Mouse (Mus musculus) intestine, postnatal 0 days (tissue): ENCODE measurements around the gene Gart. TPM values are rescaled to one million over a fixed set of nuclear protein-coding genes. Genes with fewer than 3 reads are reported as not detected.

Source experiments
- ATAC-seq: fragments of 200-750 bp; cut with Nextera tagmentation; 2 replicates; pipeline ENCODE4 v1.8.0; 2017; ENCODE audit warnings: mild to moderate bottlenecking, moderate TSS enrichment, moderate library complexity
- H3K27ac ChIP-seq: fragments of 300-500 bp; sonication (generic); 2 replicates; pipeline ENCODE4 v1.5.1; 2014; ENCODE audit warnings: mild to moderate bottlenecking, low read depth, low read length, moderate library complexity
- H3K27me3 ChIP-seq: fragments of 300-500 bp; sonication (generic); replicated peaks from 2 replicates; pipeline ENCODE4 v1.6.1; 2014; ENCODE audit warnings: low read length, mixed read lengths; ENCODE audit not compliant: control insufficient read depth, insufficient read depth
- H3K36me3 ChIP-seq: fragments of 300-500 bp; sonication (generic); 2 replicates; pipeline ENCODE4 v1.6.1; 2014; ENCODE audit warnings: mild to moderate bottlenecking, moderate library complexity; ENCODE audit not compliant: control insufficient read depth, insufficient read depth
- H3K4me1 ChIP-seq: fragments of 300-500 bp; sonication (generic); replicated peaks from 2 replicates; pipeline ENCODE4 v1.6.1; 2014; ENCODE audit warnings: antibody characterized with exemption, low read length, mixed read lengths; ENCODE audit not compliant: control insufficient read depth, insufficient read depth
- H3K4me2 ChIP-seq: fragments of 300-500 bp; sonication (generic); replicated peaks from 2 replicates; pipeline ENCODE4 v1.6.1; 2014; ENCODE audit warnings: low read depth, mild to moderate bottlenecking, moderate library complexity
- H3K4me3 ChIP-seq: fragments of 300-500 bp; sonication (generic); 2 replicates; pipeline ENCODE4 v1.5.1; 2014; ENCODE audit warnings: low read depth, low read length
- H3K9ac ChIP-seq: fragments of 300-500 bp; sonication (generic); 2 replicates; pipeline ENCODE4 v1.6.1; 2014; ENCODE audit warnings: mild to moderate bottlenecking, low read depth, low read length
- H3K9me3 ChIP-seq: fragments of 300-500 bp; sonication (generic); 2 replicates; pipeline ENCODE4 v1.6.1; 2016; ENCODE audit warnings: mixed run types; ENCODE audit not compliant: control insufficient read depth
- CTCF ChIP-seq: sonication (generic); IDR thresholded peaks from 2 replicates; pipeline ENCODE4 v1.5.1; 2016; ENCODE audit warnings: low read depth, mild to moderate bottlenecking, control low read depth, antibody characterized with exemption, moderate library complexity
- WGBS: fragments of 180-500 bp; shearing (Covaris S2); extraction: QIAGEN DNeasy Blood & Tissue Kit; methylation state at CpG from one replicate; pipeline ENCODE4 v1.1.7; 2014; 5-methylcytosine and 5-hydroxymethylcytosine counted together
- polyA plus RNA-seq: library from polyadenylated mRNA; unstranded; fragments of >200 nt; fragmentation: Nextera tagmentation; extraction: Ambion mirVana; gene quantifications from 2 replicates; pipeline ENCODE4 v1.2.1, GENCODE M21; 2015

Gart gene
- polyA plus RNA-seq, 1 experiment from 2014 or later, result 19.0 TPM

DNA sequence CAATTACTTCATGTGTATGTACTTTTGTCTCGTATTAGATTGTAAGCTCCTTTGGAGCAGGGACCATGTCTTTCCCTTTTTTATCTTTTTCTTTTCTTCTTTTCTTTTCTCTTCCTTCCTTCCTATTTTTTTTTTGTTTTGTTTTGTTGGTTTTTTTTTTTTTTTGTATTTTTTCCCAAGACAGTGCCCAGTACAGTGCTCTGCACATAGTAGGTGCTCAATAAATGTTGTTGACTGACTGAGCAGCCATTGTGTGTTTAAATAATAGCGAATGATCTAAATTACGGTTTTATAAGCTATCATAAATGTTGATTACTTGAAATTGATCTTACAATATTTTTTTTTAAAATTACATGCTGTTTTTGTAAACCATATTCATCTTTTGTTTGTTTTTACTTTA lies 17.0 kb upstream of the Gart start:
- TF ChIP-seq CTCF, result no peak
- ATAC-seq, result no peak
- Histone ChIP-seq H3K4me3 (no peak overlapping the region), H3K27ac (no peak overlapping the region), H3K4me2 (no peak overlapping the region), H3K9ac (no peak overlapping the region), H3K4me1 (no peaks in the 10 kb centered on the region), H3K9me3 (no peaks in the 10 kb centered on the region), H3K27me3 (no peaks in the 10 kb centered on the region), H3K36me3 (peaks cover 82% of the 10 kb centered on the region)
- 94% methylated on average over 3 of the region's 3 CpGs for WGBS

DNA sequence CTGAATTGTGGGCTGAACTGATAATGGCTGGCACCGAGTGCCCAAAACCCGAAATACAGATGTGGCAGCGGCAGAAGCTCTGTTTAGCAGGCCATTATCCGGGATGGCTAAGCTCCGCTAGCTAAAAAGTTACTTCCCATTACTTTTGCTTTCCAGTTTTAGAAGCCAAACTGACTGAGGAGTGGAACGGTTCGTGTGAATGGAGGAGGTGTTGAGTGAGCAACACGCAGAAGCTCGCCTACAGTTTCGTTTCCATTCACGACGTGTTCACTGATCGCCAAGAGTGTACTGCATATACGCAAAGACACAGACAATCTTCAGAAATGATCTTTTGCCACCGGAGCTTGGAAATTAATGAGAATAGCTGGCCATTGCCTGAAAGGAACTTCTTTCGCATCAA lies 15.6 kb upstream of the Gart start:
- H3K4me1 ChIP-seq, result no peaks in the 10 kb centered on the region
- ATAC-seq, result no peak
- 93% methylated on average over 16 of the region's 16 CpGs for WGBS
- H3K4me2 ChIP-seq, result no peak overlapping the region
- H3K27ac ChIP-seq, result no peak overlapping the region
- H3K9me3 ChIP-seq, result no peaks in the 10 kb centered on the region
- no peak for TF ChIP-seq CTCF
- H3K27me3 ChIP-seq, result no peaks in the 10 kb centered on the region
- H3K9ac ChIP-seq, result no peak overlapping the region
- no peak overlapping the region for H3K4me3 ChIP-seq
- peaks cover 91% of the 10 kb centered on the region for H3K36me3 ChIP-seq

DNA sequence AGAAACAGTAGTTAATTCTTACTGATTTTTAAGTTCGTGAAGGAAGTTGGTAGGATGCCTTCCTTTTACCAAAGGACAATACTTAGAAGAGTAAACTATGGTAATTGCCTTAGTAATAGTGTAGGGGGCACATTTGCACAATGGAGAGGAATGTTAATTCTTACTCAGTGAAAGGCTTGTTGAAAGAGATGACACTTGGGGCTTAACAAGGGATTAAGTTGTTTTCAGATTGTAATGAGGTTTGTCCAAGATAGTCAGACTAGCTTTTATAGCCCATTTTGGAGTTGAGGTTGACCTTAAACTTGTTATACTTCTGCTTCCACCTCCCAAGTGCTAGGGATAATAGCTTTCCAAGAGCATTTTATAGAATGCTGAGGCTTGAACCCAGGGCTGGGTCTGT lies 14.6 kb upstream of the Gart start:
- Histone ChIP-seq H3K27ac (no peak overlapping the region; the same call in 1 of the 2 replicates), H3K4me3 (no peak overlapping the region), H3K4me1 (no peaks in the 10 kb centered on the region), H3K4me2 (no peak overlapping the region), H3K36me3 (peaks cover 94% of the 10 kb centered on the region), H3K9ac (no peak overlapping the region), H3K9me3 (no peaks in the 10 kb centered on the region), H3K27me3 (no peaks in the 10 kb centered on the region)
- TF ChIP-seq CTCF, result no peak
- ATAC-seq, result no peak
- WGBS, result 57% methylated on average over 1 of the region's 1 CpGs

DNA sequence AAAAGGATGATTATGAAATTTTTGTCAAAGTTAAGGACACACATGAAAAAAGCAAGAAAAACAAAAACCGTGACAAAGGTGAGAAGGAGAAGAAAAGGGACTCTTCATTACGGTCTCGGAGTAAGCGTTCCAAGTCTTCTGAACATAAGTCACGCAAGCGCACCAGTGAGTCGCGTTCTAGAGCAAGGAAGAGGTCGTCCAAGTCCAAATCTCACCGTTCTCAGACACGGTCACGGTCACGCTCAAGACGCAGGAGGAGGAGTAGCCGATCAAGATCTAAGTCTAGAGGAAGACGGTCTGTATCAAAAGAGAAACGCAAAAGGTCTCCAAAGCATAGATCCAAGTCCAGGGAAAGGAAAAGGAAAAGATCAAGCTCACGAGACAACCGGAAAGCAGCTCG lies 13.0 kb upstream of the Gart start:
- H3K27me3 ChIP-seq, result no peaks in the 10 kb centered on the region
- H3K27ac ChIP-seq, result 0 out of 2 replicates have a peak overlapping the region, but pooled peaks have one; percentile 4
- no peak for ATAC-seq
- H3K4me2 ChIP-seq, result no peak overlapping the region
- H3K36me3 ChIP-seq, result peaks cover 94% of the 10 kb centered on the region
- no peak overlapping the region for H3K4me3 ChIP-seq
- H3K9me3 ChIP-seq, result no peaks in the 10 kb centered on the region
- WGBS, result 98% methylated on average over 20 of the region's 20 CpGs
- no peak overlapping the region for H3K9ac ChIP-seq
- no peak for TF ChIP-seq CTCF
- no peaks in the 10 kb centered on the region for H3K4me1 ChIP-seq

DNA sequence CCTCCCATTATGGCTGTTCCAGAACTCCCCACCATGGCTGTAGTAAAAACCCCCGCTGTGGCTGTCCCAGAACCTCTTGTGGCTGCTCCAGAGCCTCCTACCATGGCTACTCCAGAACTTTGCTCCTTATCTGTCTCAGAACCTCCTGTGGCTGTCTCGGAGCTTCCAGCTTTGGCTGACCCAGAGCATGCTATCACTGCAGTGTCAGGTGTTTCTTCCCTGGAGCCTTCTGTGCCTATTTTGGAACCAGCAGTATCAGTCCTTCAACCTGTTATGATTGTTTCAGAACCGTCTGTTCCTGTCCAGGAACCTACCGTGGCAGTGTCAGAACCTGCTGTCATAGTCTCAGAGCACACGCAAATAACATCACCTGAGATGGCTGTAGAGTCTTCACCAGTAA lies 11.7 kb upstream of the Gart start:
- TF ChIP-seq CTCF, result no peak
- WGBS, result 94% methylated on average over 5 of the region's 5 CpGs
- peaks cover 90% of the 10 kb centered on the region for H3K36me3 ChIP-seq
- peak overlapping the region; percentile 11; the same call in 1 of the 2 replicates for H3K27ac ChIP-seq
- H3K4me2 ChIP-seq, result no peak overlapping the region
- H3K27me3 ChIP-seq, result no peaks in the 10 kb centered on the region
- H3K4me3 ChIP-seq, result no peak overlapping the region
- ATAC-seq, result no peak
- no peaks in the 10 kb centered on the region for H3K9me3 ChIP-seq
- H3K4me1 ChIP-seq, result no peaks in the 10 kb centered on the region
- H3K9ac ChIP-seq, result no peak overlapping the region

DNA sequence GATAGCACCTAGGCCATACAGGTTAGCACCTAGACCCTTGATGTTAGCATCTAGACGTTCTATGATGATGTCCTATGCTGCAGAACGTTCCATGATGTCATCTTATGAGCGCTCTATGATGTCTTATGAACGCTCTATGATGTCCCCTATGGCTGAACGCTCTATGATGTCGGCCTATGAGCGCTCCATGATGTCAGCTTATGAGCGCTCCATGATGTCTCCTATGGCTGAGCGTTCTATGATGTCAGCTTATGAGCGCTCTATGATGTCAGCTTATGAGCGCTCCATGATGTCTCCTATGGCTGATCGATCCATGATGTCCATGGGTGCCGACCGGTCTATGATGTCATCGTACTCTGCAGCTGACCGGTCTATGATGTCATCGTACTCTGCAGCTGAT lies 10.5 kb upstream of the Gart start:
- TF ChIP-seq CTCF, result no peak
- no peak overlapping the region for H3K9ac ChIP-seq
- 99% methylated on average over 17 of the region's 17 CpGs for WGBS
- no peaks in the 10 kb centered on the region for H3K9me3 ChIP-seq
- peaks cover 82% of the 10 kb centered on the region for H3K36me3 ChIP-seq
- no peak overlapping the region; the same call in 1 of the 2 replicates for H3K27ac ChIP-seq
- H3K4me1 ChIP-seq, result no peaks in the 10 kb centered on the region
- H3K4me2 ChIP-seq, result no peak overlapping the region
- peak; percentile 32 for ATAC-seq
- no peak overlapping the region for H3K4me3 ChIP-seq
- no peaks in the 10 kb centered on the region for H3K27me3 ChIP-seq

DNA sequence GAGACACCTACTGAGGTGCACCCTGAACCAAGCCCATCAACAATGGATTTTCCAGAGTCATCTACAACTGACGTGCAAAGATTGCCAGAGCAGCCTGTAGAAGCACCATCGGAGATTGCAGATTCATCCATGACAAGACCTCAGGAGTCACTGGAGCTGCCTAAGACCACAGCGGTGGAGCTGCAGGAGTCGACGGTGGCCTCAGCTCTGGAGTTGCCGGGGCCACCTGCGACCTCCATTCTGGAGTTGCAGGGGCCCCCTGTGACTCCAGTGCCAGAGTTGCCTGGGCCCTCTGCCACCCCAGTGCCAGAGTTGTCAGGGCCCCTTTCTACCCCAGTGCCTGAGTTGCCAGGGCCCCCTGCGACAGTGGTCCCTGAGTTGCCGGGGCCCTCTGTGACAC lies 8.5 kb upstream of the Gart start:
- no peak overlapping the region for H3K9ac ChIP-seq
- no peak overlapping the region for H3K27ac ChIP-seq
- no peaks in the 10 kb centered on the region for H3K27me3 ChIP-seq
- no peaks in the 10 kb centered on the region for H3K4me1 ChIP-seq
- H3K9me3 ChIP-seq, result no peaks in the 10 kb centered on the region
- H3K4me3 ChIP-seq, result no peak overlapping the region
- H3K36me3 ChIP-seq, result peaks cover 74% of the 10 kb centered on the region
- H3K4me2 ChIP-seq, result no peak overlapping the region
- no peak for TF ChIP-seq CTCF
- WGBS, result 97% methylated on average over 9 of the region's 9 CpGs
- ATAC-seq, result no peak
